Mouse (Mus musculus): ENCODE measurements around the gene Efcab14. TPM values are rescaled to one million over a fixed set of nuclear protein-coding genes. Genes with fewer than 3 reads are reported as not detected.

Gene Efcab14
- total RNA-seq, 1 experiment from 2014 or later, result 23.5 TPM

Other genes with a start within 250 kb of the Efcab14 start
- not detected in 3 replicates for gene Cyp4a14, start 241.6 kb upstream of the Efcab14 start, total RNA-seq (2017)
- gene Cyp4a10, start 219.5 kb upstream of the Efcab14 start, total RNA-seq (2017), result not detected in 3 replicates
- not detected in 3 replicates for gene Cyp4a31, start 174.1 kb upstream of the Efcab14 start, total RNA-seq (2017)
- gene Cyp4a32, start 136.8 kb upstream of the Efcab14 start, total RNA-seq (2017), result not detected in 3 replicates
- gene Cyp4b1, start 90.0 kb upstream of the Efcab14 start, total RNA-seq (2017), result not detected in 3 replicates
- gene Tex38, start 43.3 kb downstream of the Efcab14 start, total RNA-seq (2017), result not detected in 3 replicates
- gene Atpaf1, start 47.1 kb downstream of the Efcab14 start, total RNA-seq (2017), result 3.2 to 9.0 TPM (median 7.3 TPM) in 3 replicates
- gene Mob3c, start 90.3 kb downstream of the Efcab14 start, total RNA-seq (2017), result 17.7 to 25.1 TPM (median 19.5 TPM) in 3 replicates
- 80.9 to 129 TPM (median 98.0 TPM) in 3 replicates for gene Mknk1, start 101.5 kb downstream of the Efcab14 start, total RNA-seq (2017)
- gene Kncn, start 146.7 kb downstream of the Efcab14 start, total RNA-seq (2017), result not detected in 3 replicates
- gene 6430628N08Rik, start 152.9 kb downstream of the Efcab14 start, total RNA-seq (2017), result not detected in 3 replicates
- not detected in 3 replicates for gene Dmbx1, start 202.2 kb downstream of the Efcab14 start, total RNA-seq (2017)

All from monocyte, adult 5-6 weeks (primary cell).